Mouse (Mus musculus) c-Kit-positive CD71-positive TER-119-positive erythroid progenitor cells, embryonic 14.5 days (primary cell): Measurements from ENCODE around the gene Gm14440.
"Not testable (repeated sequence)": the region's sequence is repeated elsewhere in the genome, so short reads cannot be mapped to it uniquely, and the experiment has no call there.

Experiments used
- DNase-seq: peaks from one replicate; pipeline ENCODE4 v3.0.0-alpha.2; 2013; ENCODE audit warnings: low spot score

Gm14440 gene

DNA sequence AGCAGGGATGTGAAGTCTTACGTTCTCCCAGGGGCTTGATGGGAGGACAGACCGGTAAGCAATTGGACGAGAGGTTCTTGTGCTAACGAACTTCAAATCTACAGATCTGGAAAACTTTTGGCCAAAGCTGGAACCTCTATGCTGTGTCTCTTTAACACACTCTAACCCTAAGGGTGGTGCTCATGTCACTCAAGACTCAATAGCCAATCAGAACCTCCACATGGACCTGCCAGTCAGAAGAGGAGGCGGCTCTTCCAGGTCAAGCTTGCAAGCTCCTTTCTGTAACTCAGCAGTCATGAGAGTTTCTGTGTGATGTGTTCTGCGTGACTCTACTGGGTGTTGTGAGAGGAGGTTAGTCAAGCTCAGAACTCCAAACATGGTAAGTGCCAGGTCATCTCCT is at the start of gene Gm14440:
Gm14440 (plus strand) TSS at position 301 of the 400 bp plus-strand sequence.
- DNase-seq = not testable (repeated sequence)
